Mouse (Mus musculus) stomach, embryonic 14.5 days (tissue): Measurements from ENCODE around the gene Hbb-bt. TPM values are rescaled to one million over a fixed set of nuclear protein-coding genes. Genes with fewer than 3 reads are reported as not detected.

Experiments used
- ATAC-seq: fragments of 200-750 bp; cut with Nextera tagmentation; 2 replicates; pipeline ENCODE4 v1.8.0; 2017; ENCODE audit warnings: low read depth, moderate TSS enrichment; ENCODE audit not compliant: insufficient number of reproducible peaks, insufficient read depth, low FRiP score
- H3K27ac ChIP-seq: fragments of 300-500 bp; sonication (generic); 2 replicates; pipeline ENCODE4 v1.5.1; 2014; ENCODE audit warnings: mild to moderate bottlenecking, low read length, moderate library complexity, mixed read lengths
- H3K27me3 ChIP-seq: fragments of 300-500 bp; sonication (generic); 2 replicates; pipeline ENCODE4 v1.6.1; 2014; ENCODE audit warnings: low read length, control low read depth, mixed read lengths; ENCODE audit not compliant: control insufficient read depth, insufficient read depth
- H3K36me3 ChIP-seq: fragments of 300-500 bp; sonication (generic); 2 replicates; pipeline ENCODE4 v1.6.1; 2014; ENCODE audit warnings: mild to moderate bottlenecking, control low read depth, low read length, moderate library complexity, mixed read lengths; ENCODE audit not compliant: control insufficient read depth, insufficient read depth
- H3K4me1 ChIP-seq: fragments of 300-500 bp; sonication (generic); 2 replicates; pipeline ENCODE4 v1.6.1; 2014; ENCODE audit warnings: low read length, control low read depth, mixed read lengths; ENCODE audit not compliant: control insufficient read depth, insufficient read depth
- H3K4me2 ChIP-seq: fragments of 300-500 bp; sonication (generic); replicated peaks from 2 replicates; pipeline ENCODE4 v1.6.1; 2014; ENCODE audit warnings: low read depth, low read length, control low read depth
- H3K4me3 ChIP-seq: fragments of 300-500 bp; sonication (generic); 2 replicates; pipeline ENCODE4 v1.5.1; 2014; ENCODE audit warnings: low read depth, low read length, control low read depth
- H3K9ac ChIP-seq: fragments of 300-500 bp; sonication (generic); replicated peaks from 2 replicates; pipeline ENCODE4 v1.6.1; 2014; ENCODE audit warnings: low read depth, mild to moderate bottlenecking, control low read depth, low read length, moderate library complexity, mixed read lengths
- H3K9me3 ChIP-seq: fragments of 300-500 bp; sonication (generic); 2 replicates; pipeline ENCODE4 v1.6.1; 2016; ENCODE audit warnings: low read depth, low read length, control low read depth; ENCODE audit not compliant: control insufficient read depth
- WGBS: fragments of 180-500 bp; shearing (Covaris S2); extraction: QIAGEN DNeasy Blood & Tissue Kit; methylation state at CpG from one replicate; pipeline ENCODE4 v1.1.7; 2014; 5-methylcytosine and 5-hydroxymethylcytosine counted together
- polyA plus RNA-seq: library from polyadenylated mRNA; unstranded; fragments of >200 nt; fragmentation: Nextera tagmentation; extraction: Ambion mirVana; gene quantifications from 2 replicates; pipeline ENCODE4 v1.2.1, GENCODE M21; 2014

The Hbb-bt gene
- polyA plus RNA-seq: 1,564 and 1,619 TPM in 2 replicates

DNA sequence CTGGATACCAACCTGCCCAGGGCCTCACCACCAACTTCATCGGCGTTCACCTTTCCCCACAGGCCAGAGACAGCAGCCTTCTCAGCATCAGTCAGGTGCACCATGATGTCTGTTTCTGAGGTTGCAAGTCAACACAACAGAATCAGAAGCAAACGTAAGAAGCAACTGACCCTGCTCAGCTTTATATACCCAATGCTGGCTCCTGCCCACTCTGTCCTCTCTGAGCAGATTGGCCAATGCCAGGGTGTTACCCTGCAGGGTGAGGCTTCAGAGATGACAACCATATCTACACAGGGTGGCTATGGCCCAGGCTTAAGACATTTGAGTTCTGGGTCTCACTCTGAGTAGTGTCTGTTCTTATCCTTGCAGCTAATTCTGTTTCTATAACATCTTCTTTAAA lies at the start of gene Hbb-bt:
Gene Hbb-bt, minus strand, starts transcription at position 231 of the 400 bp plus-strand sequence.
- H3K4me1 ChIP-seq: no peaks in the 10 kb centered on the region
- ATAC-seq: peak; percentile 87; the same call in 1 of the 2 replicates
- no peaks in the 10 kb centered on the region for H3K27me3 ChIP-seq
- no peak within 1 kb of the TSS for H3K4me2 ChIP-seq
- H3K36me3 ChIP-seq: no peaks in the 10 kb centered on the region
- H3K9ac ChIP-seq: no peak within 1 kb of the TSS
- no peak within 1 kb of the TSS for H3K27ac ChIP-seq
- no peaks in the 10 kb centered on the region for H3K9me3 ChIP-seq
- WGBS: 85% methylated on average over 3 of the region's 3 CpGs
- H3K4me3 ChIP-seq: no peak within 1 kb of the TSS

DNA sequence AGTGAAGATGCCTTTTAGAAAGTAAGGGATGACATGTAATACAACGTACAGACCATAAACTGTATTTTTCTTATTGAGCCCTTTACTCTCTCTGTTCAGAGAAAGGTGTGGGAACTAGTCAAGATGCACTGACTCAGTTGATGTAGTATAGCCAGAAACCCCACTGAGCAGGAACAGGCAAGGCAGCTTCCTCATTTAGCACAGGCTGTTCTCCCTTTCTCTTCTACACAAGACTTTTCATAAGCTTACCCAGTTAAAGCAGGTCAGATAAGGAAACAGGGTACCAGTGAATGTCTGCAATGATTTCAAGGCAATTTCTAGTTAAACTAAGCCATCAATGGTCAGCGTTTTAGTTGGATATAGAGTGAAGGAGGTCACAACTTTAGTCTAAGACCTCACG lies 47.7 kb upstream of the Hbb-bt start:
- no peaks in the 10 kb centered on the region for H3K36me3 ChIP-seq
- no peak overlapping the region for H3K27ac ChIP-seq
- H3K4me3 ChIP-seq: no peak overlapping the region
- no peaks in the 10 kb centered on the region for H3K9me3 ChIP-seq
- no peaks in the 10 kb centered on the region for H3K27me3 ChIP-seq
- no peak overlapping the region for H3K9ac ChIP-seq
- no peaks in the 10 kb centered on the region for H3K4me1 ChIP-seq
- ATAC-seq: no peak
- H3K4me2 ChIP-seq: no peak overlapping the region
- WGBS: 79% methylated on average over 3 of the region's 3 CpGs

- Histone ChIP-seq H3K4me1 (no peaks in the 10 kb centered on the region), H3K27me3 (no peaks in the 10 kb centered on the region), H3K4me2 (no peak overlapping the region), H3K36me3 (no peaks in the 10 kb centered on the region), H3K9ac (no peak overlapping the region), H3K4me3 (no peak overlapping the region), H3K27ac (no peak overlapping the region), H3K9me3 (no peaks in the 10 kb centered on the region)
- ATAC-seq: peak; percentile 88; the same call in 1 of the 2 replicates
- WGBS: 48% methylated on average over 1 of the region's 1 CpGs
Measured at GRCm38 (mm10) chr7:103860855-103861254, 47.1 kb upstream of the Hbb-bt start.

- Histone ChIP-seq H3K27ac (no peak overlapping the region), H3K9ac (no peak overlapping the region), H3K4me1 (no peaks in the 10 kb centered on the region), H3K27me3 (no peaks in the 10 kb centered on the region), H3K36me3 (no peaks in the 10 kb centered on the region), H3K4me2 (no peak overlapping the region), H3K9me3 (no peaks in the 10 kb centered on the region), H3K4me3 (no peak overlapping the region)
- peak; percentile 92; the same call in 1 of the 2 replicates for ATAC-seq
- WGBS: 63% methylated on average over 2 of the region's 2 CpGs
Measured at GRCm38 (mm10) chr7:103859076-103859475, 45.3 kb upstream of the Hbb-bt start.

DNA sequence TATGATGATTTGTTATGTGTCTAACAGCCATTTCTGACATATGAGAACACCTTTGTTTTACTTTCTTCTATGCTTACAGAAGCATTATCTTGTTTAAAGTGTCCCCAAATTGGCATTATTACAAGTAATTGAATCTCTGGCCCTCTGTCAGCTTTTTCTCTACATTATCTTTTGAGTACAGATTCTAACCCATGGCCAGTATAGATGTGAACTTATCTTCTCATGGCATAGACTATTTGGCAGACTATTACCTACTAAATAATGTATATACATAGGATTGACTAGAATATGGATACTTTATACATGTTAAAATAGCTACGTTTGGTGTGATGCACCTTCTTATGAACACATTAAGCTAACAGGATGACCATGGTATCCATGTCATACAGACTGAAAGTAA lies 40.9 kb upstream of the Hbb-bt start:
- H3K36me3 ChIP-seq: no peaks in the 10 kb centered on the region
- no peak overlapping the region for H3K27ac ChIP-seq
- WGBS: 63% methylated on average over 1 of the region's 1 CpGs
- H3K4me3 ChIP-seq: no peak overlapping the region
- H3K9ac ChIP-seq: no peak overlapping the region
- no peaks in the 10 kb centered on the region for H3K9me3 ChIP-seq
- no peak overlapping the region for H3K4me2 ChIP-seq
- H3K4me1 ChIP-seq: no peaks in the 10 kb centered on the region
- H3K27me3 ChIP-seq: no peaks in the 10 kb centered on the region
- ATAC-seq: no peak

DNA sequence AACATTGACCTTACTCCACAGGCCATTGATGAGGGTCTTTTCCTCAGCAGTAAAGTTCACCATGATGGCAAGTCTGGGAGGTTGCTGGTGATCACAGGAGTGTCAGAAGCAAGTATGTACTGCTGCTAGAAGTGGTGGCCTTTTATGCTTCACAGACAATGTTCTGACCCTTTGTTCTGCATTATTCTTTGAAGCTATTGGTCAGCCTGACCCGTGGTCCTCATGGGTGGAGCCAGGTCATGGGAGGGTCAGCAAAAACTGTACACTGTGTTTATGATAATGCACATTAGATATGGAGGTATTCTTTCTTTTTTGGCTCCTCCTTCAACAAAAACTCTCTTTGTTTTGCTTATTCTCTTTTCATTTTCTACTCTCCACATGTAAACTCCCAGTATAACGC lies 39.3 kb upstream of the Hbb-bt start, which contains the start of gene Hbb-y:
Gene Hbb-y, minus strand, starts transcription at position 127 of the 400 bp plus-strand sequence.
- no peak within 1 kb of the TSS for H3K9ac ChIP-seq
- WGBS: 73% methylated on average over 2 of the region's 2 CpGs
- H3K9me3 ChIP-seq: no peaks in the 10 kb centered on the region
- no peak for ATAC-seq
- H3K4me2 ChIP-seq: no peak within 1 kb of the TSS
- H3K27me3 ChIP-seq: no peaks in the 10 kb centered on the region
- H3K27ac ChIP-seq: no peak within 1 kb of the TSS
- no peak within 1 kb of the TSS for H3K4me3 ChIP-seq
- H3K4me1 ChIP-seq: no peaks in the 10 kb centered on the region
- no peaks in the 10 kb centered on the region for H3K36me3 ChIP-seq

GRCm38 (mm10) chr7:103844525-103845325 lies 30.9 kb upstream of the Hbb-bt start:
- Histone ChIP-seq H3K4me1 (no peaks in the 10 kb centered on the region), H3K4me2 (no peak overlapping the region), H3K27ac (no peak overlapping the region), H3K27me3 (no peaks in the 10 kb centered on the region), H3K9ac (no peak overlapping the region), H3K4me3 (no peak overlapping the region), H3K36me3 (no peaks in the 10 kb centered on the region), H3K9me3 (no peaks in the 10 kb centered on the region)
- no peak for ATAC-seq
- WGBS: 52% methylated on average over 2 of the region's 2 CpGs

GRCm38 (mm10) chr7:103843034-103843433 lies 29.2 kb upstream of the Hbb-bt start, which contains the start of gene Hbb-bh1:
Hbb-bh1 (minus strand) TSS chr7:103843164.
- Histone ChIP-seq H3K4me1 (no peaks in the 10 kb centered on the region), H3K4me3 (no peak within 1 kb of the TSS), H3K9ac (no peak within 1 kb of the TSS), H3K27me3 (no peaks in the 10 kb centered on the region), H3K9me3 (no peaks in the 10 kb centered on the region), H3K36me3 (no peaks in the 10 kb centered on the region), H3K4me2 (no peak within 1 kb of the TSS), H3K27ac (no peak within 1 kb of the TSS)
- ATAC-seq: no peak
- 75% methylated on average over 2 of the region's 2 CpGs for WGBS
